Mouse (Mus musculus) liver, embryonic 15.5 days (tissue): Measurements from ENCODE around the gene Gm8356. TPM values are rescaled to one million over a fixed set of nuclear protein-coding genes. Genes with fewer than 3 reads are reported as not detected.
"Not testable (repeated sequence)": the region's sequence is repeated elsewhere in the genome, so short reads cannot be mapped to it uniquely, and the experiment has no call there.

Experiments
- ATAC-seq: fragments of 200-750 bp; cut with Nextera tagmentation; 2 replicates; pipeline ENCODE4 v1.8.0; 2017; ENCODE audit warnings: moderate number of reproducible peaks, mild to moderate bottlenecking, moderate library complexity; ENCODE audit not compliant: insufficient read depth
- H3K27ac ChIP-seq: fragments of 300-500 bp; sonication (generic); replicated peaks from 2 replicates; pipeline ENCODE4 v1.5.1; 2015; ENCODE audit warnings: mild to moderate bottlenecking, inconsistent platforms
- H3K27me3 ChIP-seq: fragments of 300-500 bp; sonication (generic); 2 replicates; pipeline ENCODE4 v1.6.1; 2015; ENCODE audit warnings: mild to moderate bottlenecking, inconsistent platforms
- H3K36me3 ChIP-seq: fragments of 300-500 bp; sonication (generic); replicated peaks from 2 replicates; pipeline ENCODE4 v1.6.1; 2015; ENCODE audit warnings: moderate library complexity, mild to moderate bottlenecking, inconsistent platforms
- H3K4me1 ChIP-seq: fragments of 300-500 bp; sonication (generic); replicated peaks from 2 replicates; pipeline ENCODE4 v1.6.1; 2015; ENCODE audit warnings: inconsistent platforms
- H3K4me2 ChIP-seq: fragments of 300-500 bp; sonication (generic); 2 replicates; pipeline ENCODE4 v1.6.1; 2015; ENCODE audit warnings: moderate library complexity, mild to moderate bottlenecking, inconsistent platforms
- H3K4me3 ChIP-seq: fragments of 300-500 bp; sonication (generic); replicated peaks from 2 replicates; pipeline ENCODE4 v1.5.1; 2015; ENCODE audit warnings: mild to moderate bottlenecking, inconsistent platforms
- H3K9ac ChIP-seq: fragments of 300-500 bp; sonication (generic); 2 replicates; pipeline ENCODE4 v1.6.1; 2015; ENCODE audit warnings: moderate library complexity, mild to moderate bottlenecking, inconsistent platforms
- H3K9me3 ChIP-seq: fragments of 300-500 bp; sonication (generic); replicated peaks from 2 replicates; pipeline ENCODE4 v1.6.1; 2016; ENCODE audit warnings: inconsistent platforms
- WGBS: fragments of 180-500 bp; shearing (Covaris S2); methylation state at CpG from one replicate; pipeline ENCODE4 v1.1.7; 2015; ENCODE audit warnings: mixed read lengths; ENCODE audit not compliant: insufficient replicate concordance; 5-methylcytosine and 5-hydroxymethylcytosine counted together
- polyA plus RNA-seq: library from polyadenylated mRNA; unstranded; fragments of >200 nt; fragmentation: Nextera tagmentation; extraction: Ambion mirVana; gene quantifications from 2 replicates; pipeline ENCODE4 v1.2.1, GENCODE M21; 2015

The Gm8356 gene
- polyA plus RNA-seq: not detected in 2 replicates

GRCm38 (mm10) chr14:6537190-6537589 is at the start of gene Gm8356:
TSS of gene Gm8356 (minus strand) at chr14:6537290.
- not testable (repeated sequence) for H3K4me2 ChIP-seq, H3K9ac ChIP-seq, H3K27ac ChIP-seq, H3K4me3 ChIP-seq, H3K27me3 ChIP-seq, H3K4me1 ChIP-seq, H3K36me3 ChIP-seq, ATAC-seq, H3K9me3 ChIP-seq
- WGBS: 25% methylated on average over 1 of the region's 2 CpGs

- not testable (repeated sequence) for H3K27me3 ChIP-seq, H3K4me3 ChIP-seq, H3K9me3 ChIP-seq, H3K4me1 ChIP-seq, ATAC-seq, H3K4me2 ChIP-seq, H3K9ac ChIP-seq, H3K27ac ChIP-seq, H3K36me3 ChIP-seq
- 37% methylated on average over 1 of the region's 1 CpGs for WGBS
These were observed 50.8 kb downstream of the Gm8356 start for GRCm38 (mm10) chr14:6486331-6486730.

GRCm38 (mm10) chr14:6485541-6485940 is 51.5 kb downstream of the Gm8356 start:
- WGBS: 31% methylated on average over 1 of the region's 1 CpGs
- H3K9ac ChIP-seq: not testable (repeated sequence)

GRCm38 (mm10) chr14:6482126-6482525 is 55.0 kb downstream of the Gm8356 start:
- not testable (repeated sequence) for H3K27me3 ChIP-seq, H3K4me1 ChIP-seq, H3K9ac ChIP-seq, H3K36me3 ChIP-seq, H3K27ac ChIP-seq, H3K9me3 ChIP-seq, ATAC-seq, H3K4me2 ChIP-seq, H3K4me3 ChIP-seq
- WGBS: 52% methylated on average over 8 of the region's 8 CpGs

More at GRCm38 (mm10) chr14:6485541-6485940, 51.5 kb downstream of the Gm8356 start:
- not testable (repeated sequence) for H3K4me2 ChIP-seq, H3K4me3 ChIP-seq, H3K4me1 ChIP-seq, H3K27ac ChIP-seq, H3K9me3 ChIP-seq, H3K36me3 ChIP-seq, H3K27me3 ChIP-seq, ATAC-seq

Other genes with a start within 250 kb of the Gm8356 start
- not detected in 2 replicates for gene Gm21103, start 232.4 kb downstream of the Gm8356 start, polyA plus RNA-seq
- gene Gm3618, start 193.6 kb downstream of the Gm8356 start, polyA plus RNA-seq: not detected in 2 replicates
- not detected in 2 replicates for gene Gm16440, start 147.0 kb downstream of the Gm8356 start, polyA plus RNA-seq
- 0.06 TPM in 1 of 2 replicates, not detected in the other for gene Gm3591, start 124.8 kb downstream of the Gm8356 start, polyA plus RNA-seq
- not detected in 2 replicates for gene Gm3594, start 92.7 kb downstream of the Gm8356 start, polyA plus RNA-seq
- not detected in 2 replicates for gene Gm3629, start 53.3 kb upstream of the Gm8356 start, polyA plus RNA-seq
- gene Gm3460, start 85.1 kb upstream of the Gm8356 start, polyA plus RNA-seq: not detected in 2 replicates
- not detected in 2 replicates for gene Gm10251, start 146.9 kb upstream of the Gm8356 start, polyA plus RNA-seq
- not detected in 2 replicates for gene Gm8050, start 183.0 kb upstream of the Gm8356 start, polyA plus RNA-seq
- 0.05 and 0.18 TPM in 2 replicates for gene Gm3636, start 205.0 kb upstream of the Gm8356 start, polyA plus RNA-seq
- not detected in 2 replicates for gene Gm8362, start 237.1 kb upstream of the Gm8356 start, polyA plus RNA-seq